Mouse (Mus musculus): ENCODE measurements around the gene Timeless.

GRCm38 (mm10) chr10:128240131-128240530 lies 8.3 kb downstream of the Timeless start:
- TF ChIP-seq TAL1 (IDR thresholded peaks at IDR 0.05; ENCODE audit: low read length): no peak
- TF ChIP-seq GATA1 (IDR thresholded peaks at IDR 0.05; ENCODE audit: low read length): no peak
